Mouse (Mus musculus) stomach, embryonic 16.5 days (tissue): ENCODE results near the gene Gm2115. TPM values are rescaled to one million over a fixed set of nuclear protein-coding genes. Genes with fewer than 3 reads are reported as not detected.

Experiments used
- ATAC-seq: fragments of 200-750 bp; cut with Nextera tagmentation; 2 replicates; pipeline ENCODE4 v1.8.0; 2017; ENCODE audit warnings: moderate number of reproducible peaks, moderate TSS enrichment; ENCODE audit not compliant: insufficient read depth, low FRiP score
- H3K27ac ChIP-seq: fragments of 300-500 bp; sonication (generic); 2 replicates; pipeline ENCODE4 v1.5.1; 2014; ENCODE audit warnings: low read length
- H3K27me3 ChIP-seq: fragments of 300-500 bp; sonication (generic); 2 replicates; pipeline ENCODE4 v1.6.1; 2014; ENCODE audit warnings: low read length, control low read depth, mixed read lengths; ENCODE audit not compliant: control insufficient read depth, insufficient read depth
- H3K36me3 ChIP-seq: fragments of 300-500 bp; sonication (generic); 2 replicates; pipeline ENCODE4 v1.6.1; 2014; ENCODE audit warnings: low read length; ENCODE audit not compliant: control insufficient read depth, insufficient read depth
- H3K4me1 ChIP-seq: fragments of 300-500 bp; sonication (generic); 2 replicates; pipeline ENCODE4 v1.6.1; 2014; ENCODE audit warnings: low read length, control low read depth, mixed read lengths; ENCODE audit not compliant: control insufficient read depth, insufficient read depth
- H3K4me2 ChIP-seq: fragments of 300-500 bp; sonication (generic); 2 replicates; pipeline ENCODE4 v1.6.1; 2014; ENCODE audit warnings: low read depth, low read length, mixed read lengths
- H3K4me3 ChIP-seq: fragments of 300-500 bp; sonication (generic); replicated peaks from 2 replicates; pipeline ENCODE4 v1.5.1; 2014; ENCODE audit warnings: mild to moderate bottlenecking, low read length
- H3K9ac ChIP-seq: fragments of 300-500 bp; sonication (generic); 2 replicates; pipeline ENCODE4 v1.6.1; 2014; ENCODE audit warnings: low read length
- H3K9me3 ChIP-seq: fragments of 300-500 bp; sonication (generic); replicated peaks from 2 replicates; pipeline ENCODE4 v1.6.1; 2016; ENCODE audit warnings: low read length, control low read depth; ENCODE audit not compliant: control insufficient read depth
- WGBS: fragments of 180-500 bp; shearing (Covaris S2); extraction: QIAGEN DNeasy Blood & Tissue Kit; methylation state at CpG from one replicate; pipeline ENCODE4 v1.1.7; 2014; 5-methylcytosine and 5-hydroxymethylcytosine counted together
- polyA plus RNA-seq: library from polyadenylated mRNA; unstranded; fragments of >200 nt; fragmentation: Nextera tagmentation; extraction: Ambion mirVana; gene quantifications from 2 replicates; pipeline ENCODE4 v1.2.1, GENCODE M21; 2015

Gene Gm2115
- polyA plus RNA-seq, 1 experiment from 2014 or later, result 3.3 TPM

DNA sequence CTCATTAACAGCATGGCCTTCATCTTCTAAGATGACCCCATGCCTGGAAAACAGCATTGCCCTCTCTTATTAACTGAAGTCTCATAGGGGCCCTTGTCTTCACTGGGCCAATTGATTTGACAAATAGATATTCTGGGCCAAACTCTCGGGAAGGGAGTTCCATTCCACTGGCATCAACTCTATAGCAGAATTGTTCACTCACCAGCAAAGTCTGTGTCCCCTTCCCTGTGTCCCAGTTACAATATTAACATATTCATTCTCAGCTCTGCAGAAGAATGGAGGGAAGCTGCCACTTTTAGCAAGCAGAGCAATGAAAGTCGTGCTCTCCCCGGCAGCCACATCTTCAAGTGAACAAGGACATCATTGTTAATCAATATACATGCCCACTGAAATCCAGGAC lies 5.9 kb downstream of the Gm2115 start:
- 68% methylated on average over 3 of the region's 3 CpGs for WGBS
- no peak for ATAC-seq
- Histone ChIP-seq H3K27me3 (0 out of 2 replicates have a peak, but pooled peaks cover 5% of the 10 kb centered on the region), H3K27ac (no peak overlapping the region), H3K4me1 (peaks cover 4% of the 10 kb centered on the region; the same call in 1 of the 2 replicates), H3K36me3 (no peaks in the 10 kb centered on the region), H3K9me3 (no peaks in the 10 kb centered on the region), H3K9ac (no peak overlapping the region), H3K4me2 (no peak overlapping the region), H3K4me3 (no peak overlapping the region)

GRCm38 (mm10) chr7:84544946-84545345 lies 16.2 kb downstream of the Gm2115 start:
- Histone ChIP-seq H3K9ac (no peak overlapping the region), H3K4me2 (no peak overlapping the region), H3K27ac (no peak overlapping the region), H3K36me3 (no peaks in the 10 kb centered on the region), H3K27me3 (no peaks in the 10 kb centered on the region), H3K9me3 (no peaks in the 10 kb centered on the region), H3K4me3 (no peak overlapping the region), H3K4me1 (no peaks in the 10 kb centered on the region)
- no peak for ATAC-seq
- WGBS, result 83% methylated on average over 4 of the region's 4 CpGs

- no peaks in the 10 kb centered on the region for H3K27me3 ChIP-seq
- no peak overlapping the region for H3K4me3 ChIP-seq
- no peaks in the 10 kb centered on the region for H3K36me3 ChIP-seq
- H3K9me3 ChIP-seq, result no peaks in the 10 kb centered on the region
- 55% methylated on average over 4 of the region's 4 CpGs for WGBS
- ATAC-seq, result no peak
- H3K27ac ChIP-seq, result no peak overlapping the region
- H3K4me1 ChIP-seq, result no peaks in the 10 kb centered on the region
- no peak overlapping the region for H3K4me2 ChIP-seq
- H3K9ac ChIP-seq, result no peak overlapping the region
Measured at GRCm38 (mm10) chr7:84546667-84547066, 17.9 kb downstream of the Gm2115 start.

GRCm38 (mm10) chr7:84551472-84551871 lies 22.7 kb downstream of the Gm2115 start:
- WGBS, result 78% methylated on average over 2 of the region's 2 CpGs
- Histone ChIP-seq H3K4me3 (no peak overlapping the region), H3K36me3 (no peaks in the 10 kb centered on the region), H3K27ac (no peak overlapping the region), H3K4me2 (no peak overlapping the region), H3K27me3 (no peaks in the 10 kb centered on the region), H3K9me3 (no peaks in the 10 kb centered on the region), H3K9ac (no peak overlapping the region), H3K4me1 (no peaks in the 10 kb centered on the region)
- no peak for ATAC-seq

- Histone ChIP-seq H3K4me2 (no peak overlapping the region), H3K9ac (no peak overlapping the region), H3K4me3 (no peak overlapping the region), H3K27me3 (no peaks in the 10 kb centered on the region), H3K4me1 (no peaks in the 10 kb centered on the region), H3K36me3 (no peaks in the 10 kb centered on the region), H3K9me3 (no peaks in the 10 kb centered on the region), H3K27ac (no peak overlapping the region)
- 53% methylated on average over 3 of the region's 3 CpGs for WGBS
- ATAC-seq, result no peak
Measured at GRCm38 (mm10) chr7:84555294-84555693, 26.5 kb downstream of the Gm2115 start.

GRCm38 (mm10) chr7:84557332-84557731 lies 28.6 kb downstream of the Gm2115 start:
- WGBS, result 89% methylated on average over 3 of the region's 3 CpGs

DNA sequence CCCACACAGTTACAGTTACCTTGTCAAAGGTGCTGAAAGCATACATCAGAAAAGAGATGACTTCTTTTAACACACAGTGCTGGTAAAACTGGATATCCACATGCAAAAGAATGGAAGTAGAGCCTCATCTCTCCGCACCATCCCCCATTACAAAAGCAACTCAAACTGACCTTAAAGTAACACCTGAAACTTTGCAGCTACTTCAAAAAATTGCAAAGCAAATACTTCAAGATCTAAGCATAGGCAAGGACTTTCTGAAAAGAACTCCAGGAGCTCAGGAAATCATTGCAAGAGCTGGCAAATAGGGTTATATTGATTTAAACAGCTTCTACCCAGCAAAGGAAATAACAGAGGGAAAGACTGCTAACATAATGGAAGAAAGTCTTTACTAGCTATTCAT lies 31.7 kb downstream of the Gm2115 start:
- Histone ChIP-seq H3K36me3 (no peaks in the 10 kb centered on the region), H3K4me3 (no peak overlapping the region), H3K4me1 (no peaks in the 10 kb centered on the region), H3K9ac (no peak overlapping the region), H3K27ac (no peak overlapping the region), H3K4me2 (no peak overlapping the region), H3K27me3 (no peaks in the 10 kb centered on the region), H3K9me3 (no peaks in the 10 kb centered on the region)
- WGBS, result 84% methylated on average over 1 of the region's 1 CpGs
- no peak for ATAC-seq

More at GRCm38 (mm10) chr7:84557332-84557731, 28.6 kb downstream of the Gm2115 start:
- Histone ChIP-seq H3K36me3 (no peaks in the 10 kb centered on the region), H3K4me2 (no peak overlapping the region), H3K27me3 (no peaks in the 10 kb centered on the region), H3K4me1 (no peaks in the 10 kb centered on the region), H3K4me3 (no peak overlapping the region), H3K27ac (no peak overlapping the region), H3K9me3 (no peaks in the 10 kb centered on the region), H3K9ac (no peak overlapping the region)
- ATAC-seq, result no peak

DNA sequence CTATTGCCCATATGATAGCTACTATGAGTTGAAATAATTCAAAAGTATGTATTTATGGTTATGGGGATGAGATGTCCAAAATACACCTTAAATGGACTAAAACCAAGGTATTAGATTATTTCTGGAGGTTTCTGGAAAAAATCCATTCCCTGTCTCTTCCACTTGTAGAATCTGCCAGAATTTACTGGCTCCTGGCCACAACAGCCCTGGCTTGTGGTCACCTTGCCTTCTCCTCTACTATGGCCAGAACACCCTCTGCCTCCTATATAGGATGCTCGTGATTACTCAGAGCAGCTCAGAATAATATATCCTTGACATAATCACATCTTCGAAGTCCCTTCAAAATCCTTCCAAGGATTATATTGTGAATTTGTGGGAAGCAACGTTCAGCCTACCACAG lies 35.5 kb downstream of the Gm2115 start:
- Histone ChIP-seq H3K36me3 (no peaks in the 10 kb centered on the region), H3K27me3 (no peaks in the 10 kb centered on the region), H3K4me3 (no peak overlapping the region), H3K4me1 (no peaks in the 10 kb centered on the region), H3K27ac (no peak overlapping the region), H3K4me2 (no peak overlapping the region), H3K9ac (no peak overlapping the region), H3K9me3 (no peaks in the 10 kb centered on the region)
- 79% methylated on average over 3 of the region's 3 CpGs for WGBS
- ATAC-seq, result no peak

GRCm38 (mm10) chr7:84566200-84566599 lies 37.4 kb downstream of the Gm2115 start:
- Histone ChIP-seq H3K27me3 (no peaks in the 10 kb centered on the region), H3K9me3 (no peaks in the 10 kb centered on the region), H3K9ac (no peak overlapping the region), H3K4me2 (no peak overlapping the region), H3K4me1 (no peaks in the 10 kb centered on the region), H3K4me3 (no peak overlapping the region), H3K36me3 (no peaks in the 10 kb centered on the region), H3K27ac (no peak overlapping the region)
- ATAC-seq, result no peak
- WGBS, result 43% methylated on average over 6 of the region's 6 CpGs

GRCm38 (mm10) chr7:84577034-84577433 lies 48.3 kb downstream of the Gm2115 start:
- H3K9ac ChIP-seq, result no peak overlapping the region
- H3K4me3 ChIP-seq, result no peak overlapping the region
- no peak overlapping the region for H3K27ac ChIP-seq
- H3K9me3 ChIP-seq, result no peaks in the 10 kb centered on the region
- H3K36me3 ChIP-seq, result no peaks in the 10 kb centered on the region
- H3K4me1 ChIP-seq, result no peaks in the 10 kb centered on the region
- no peak for ATAC-seq
- no peak overlapping the region for H3K4me2 ChIP-seq
- H3K27me3 ChIP-seq, result no peaks in the 10 kb centered on the region
- 83% methylated on average over 2 of the region's 2 CpGs for WGBS
